Mouse (Mus musculus): ENCODE measurements around the gene Smox. TPM values are rescaled to one million over a fixed set of nuclear protein-coding genes. Genes with fewer than 3 reads are reported as not detected.

The Smox gene
- polyA plus RNA-seq, 2 experiments, result 70.4 to 75.0 TPM

- DNase-seq (ENCODE audit: low read depth in 3 of 3, low spot score in 3 of 3) (no peak), ATAC-seq (ENCODE audit: insufficient read depth) (no peak)
- no peak for TF ChIP-seq EP300 (IDR thresholded peaks at IDR 0.05; ENCODE audit: low read depth)
- TF ChIP-seq CTCF (IDR thresholded peaks at IDR 0.05; ENCODE audit: low read depth), result no peak
- Histone ChIP-seq H3K9me3 (ENCODE audit: control insufficient read depth, low read length) (no peaks in the 10 kb centered on the region), H3K4me3 (ENCODE audit: insufficient read depth in 1 of 2, low read depth in 2 of 2, low read length in 2 of 2) (no peak overlapping the region), H3K4me2 (ENCODE audit: low read depth) (no peak overlapping the region), H3K27me3 (ENCODE audit: control insufficient read depth, insufficient read depth, low read length) (no peaks in the 10 kb centered on the region), H3K9ac (replicated peaks) (no peak overlapping the region), H3K27ac (no peak overlapping the region), H3K4me1 (replicated peaks; ENCODE audit: control insufficient read depth in 2 of 2, insufficient read depth in 2 of 2, low read length in 1 of 2) (peaks cover 29 to 31% of the 10 kb centered on the region in 2 experiments), H3K36me3 (replicated peaks; ENCODE audit: control insufficient read depth, insufficient read depth, low read depth) (peaks cover 2% of the 10 kb centered on the region)
- whole genome bisulfite sequencing (ENCODE audit: insufficient replicate concordance), result 79% methylated on average over 5 of the region's 5 CpGs
Observed at GRCm38 (mm10) chr2:131502561-131502960, 11.3 kb downstream of the Smox start.

- ATAC-seq (ENCODE audit: insufficient read depth) (no peak), DNase-seq (ENCODE audit: low read depth in 3 of 3, low spot score in 3 of 3) (no peak)
- Histone ChIP-seq H3K4me2 (ENCODE audit: low read depth) (no peak overlapping the region), H3K36me3 (replicated peaks; ENCODE audit: control insufficient read depth, insufficient read depth, low read depth) (no peaks in the 10 kb centered on the region; the same call in 1 of the 2 replicates), H3K9me3 (ENCODE audit: control insufficient read depth, low read length) (no peaks in the 10 kb centered on the region), H3K4me1 (replicated peaks; ENCODE audit: control insufficient read depth in 2 of 2, insufficient read depth in 2 of 2, low read length in 1 of 2) (peaks cover 17 to 22% of the 10 kb centered on the region in 2 experiments), H3K27ac (no peak overlapping the region), H3K9ac (replicated peaks) (no peak overlapping the region), H3K27me3 (ENCODE audit: control insufficient read depth, insufficient read depth, low read length) (no peaks in the 10 kb centered on the region), H3K4me3 (ENCODE audit: insufficient read depth in 1 of 2, low read depth in 2 of 2, low read length in 2 of 2) (no peak overlapping the region)
- no peak for TF ChIP-seq CTCF (IDR thresholded peaks at IDR 0.05; ENCODE audit: low read depth)
- TF ChIP-seq EP300 (IDR thresholded peaks at IDR 0.05; ENCODE audit: low read depth), result no peak
Observed at GRCm38 (mm10) chr2:131505431-131505830, 14.1 kb downstream of the Smox start.

GRCm38 (mm10) chr2:131506358-131506757 is 15.1 kb downstream of the Smox start:
- no peak overlapping the region for H3K9ac ChIP-seq (replicated peaks)
- DNase-seq (ENCODE audit: low read depth in 3 of 3, low spot score in 3 of 3) (no peak), ATAC-seq (ENCODE audit: insufficient read depth) (no peak)
- no peak overlapping the region for H3K4me2 ChIP-seq (ENCODE audit: low read depth)
- H3K4me1 ChIP-seq (replicated peaks; ENCODE audit: control insufficient read depth in 2 of 2, insufficient read depth in 2 of 2, low read length in 1 of 2), result peaks cover 14 to 22% of the 10 kb centered on the region in 2 experiments
- H3K9me3 ChIP-seq (ENCODE audit: control insufficient read depth, low read length), result no peaks in the 10 kb centered on the region
- H3K4me3 ChIP-seq (ENCODE audit: insufficient read depth in 1 of 2, low read depth in 2 of 2, low read length in 2 of 2), result no peak overlapping the region
- H3K36me3 ChIP-seq (replicated peaks; ENCODE audit: control insufficient read depth, insufficient read depth, low read depth), result no peaks in the 10 kb centered on the region; the same call in 1 of the 2 replicates
- 79% methylated on average over 3 of the region's 3 CpGs for WGBS (ENCODE audit: insufficient replicate concordance)
- TF ChIP-seq EP300 (IDR thresholded peaks at IDR 0.05; ENCODE audit: low read depth) (no peak), CTCF (IDR thresholded peaks at IDR 0.05; ENCODE audit: low read depth) (no peak)
- no peak overlapping the region for H3K27ac ChIP-seq
- H3K27me3 ChIP-seq (ENCODE audit: control insufficient read depth, insufficient read depth, low read length), result no peaks in the 10 kb centered on the region

GRCm38 (mm10) chr2:131508501-131508900 is 17.2 kb downstream of the Smox start:
- no peak overlapping the region for H3K4me2 ChIP-seq (ENCODE audit: low read depth)
- no peaks in the 10 kb centered on the region for H3K27me3 ChIP-seq (ENCODE audit: control insufficient read depth, insufficient read depth, low read length)
- H3K27ac ChIP-seq, result no peak overlapping the region
- DNase-seq (ENCODE audit: low read depth in 3 of 3, low spot score in 3 of 3) (no peak), ATAC-seq (ENCODE audit: insufficient read depth) (peak; percentile 39; the same call in 1 of the 2 replicates)
- H3K9ac ChIP-seq (replicated peaks), result no peak overlapping the region
- WGBS (ENCODE audit: insufficient replicate concordance), result 47% methylated on average over 2 of the region's 2 CpGs
- no peaks in the 10 kb centered on the region for H3K9me3 ChIP-seq (ENCODE audit: control insufficient read depth, low read length)
- peaks cover under 1% of the 10 kb centered on the region; the same call in 1 of the 2 replicates for H3K36me3 ChIP-seq (replicated peaks; ENCODE audit: control insufficient read depth, insufficient read depth, low read depth)
- TF ChIP-seq EP300 (IDR thresholded peaks at IDR 0.05; ENCODE audit: low read depth), result no peak
- no peak for TF ChIP-seq CTCF (IDR thresholded peaks at IDR 0.05; ENCODE audit: low read depth)
- no peak overlapping the region for H3K4me3 ChIP-seq (ENCODE audit: insufficient read depth in 1 of 2, low read depth in 2 of 2, low read length in 2 of 2)
- peaks cover 9 to 17% of the 10 kb centered on the region in 2 experiments for H3K4me1 ChIP-seq (replicated peaks; ENCODE audit: control insufficient read depth in 2 of 2, insufficient read depth in 2 of 2, low read length in 1 of 2)

GRCm38 (mm10) chr2:131509671-131510313 is 18.5 kb downstream of the Smox start:
- Histone ChIP-seq H3K36me3 (replicated peaks; ENCODE audit: control insufficient read depth, insufficient read depth, low read depth) (peaks cover 3% of the 10 kb centered on the region), H3K4me3 (ENCODE audit: insufficient read depth in 1 of 2, low read depth in 2 of 2, low read length in 2 of 2) (peak overlapping the region in 1 of 2 experiments; percentile 12; a peak in 1 of 4 replicates), H3K4me1 (replicated peaks; ENCODE audit: control insufficient read depth in 2 of 2, insufficient read depth in 2 of 2, low read length in 1 of 2) (peaks cover 15 to 27% of the 10 kb centered on the region in 2 experiments), H3K9ac (replicated peaks) (no peak overlapping the region), H3K27me3 (ENCODE audit: control insufficient read depth, insufficient read depth, low read length) (no peaks in the 10 kb centered on the region), H3K9me3 (ENCODE audit: control insufficient read depth, low read length) (no peaks in the 10 kb centered on the region), H3K27ac (no peak overlapping the region), H3K4me2 (ENCODE audit: low read depth) (peak overlapping the region; percentile 54)
- TF ChIP-seq EP300 (IDR thresholded peaks at IDR 0.05; ENCODE audit: low read depth) (no peak), CTCF (IDR thresholded peaks at IDR 0.05; ENCODE audit: low read depth) (peak; percentile 86)
- ATAC-seq (ENCODE audit: insufficient read depth) (peak; percentile 47; the same call in 1 of the 2 replicates), DNase-seq (ENCODE audit: low read depth in 3 of 3, low spot score in 3 of 3) (peak in 2 of 3 experiments; percentile 50 to 56)
- 17% methylated on average over 17 of the region's 17 CpGs for WGBS (ENCODE audit: insufficient replicate concordance)

Measured in liver, embryonic 14.5 days (tissue).